Comparison of ENCODE assay signal across 9 mouse cellular contexts in the genomic region with DNA sequence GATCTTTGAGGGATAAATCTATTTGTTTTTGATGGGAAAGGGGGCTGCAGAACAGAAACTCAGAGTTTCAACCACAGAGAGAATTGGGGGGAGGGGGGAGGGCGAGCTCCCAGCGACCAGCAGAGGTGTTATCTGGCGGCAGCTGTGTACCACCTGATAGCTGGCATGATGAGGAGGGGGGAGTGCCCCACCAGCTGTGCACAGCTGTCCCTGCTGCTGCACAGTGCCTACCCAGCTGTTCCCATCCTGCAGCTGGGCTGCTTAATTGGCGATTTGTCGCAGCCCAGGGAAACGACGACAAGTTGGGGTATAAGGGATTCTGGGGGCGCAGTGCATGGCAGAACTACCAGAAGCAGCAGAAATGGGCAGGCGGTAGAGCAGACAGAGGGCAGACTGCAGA. TPM values are rescaled to one million over a fixed set of nuclear protein-coding genes. Genes with fewer than 3 reads are reported as not detected.
DNase-seq lines count a peak whose midpoint lies in the region; ATAC-seq and TF ChIP-seq lines count a peak whose summit lies in the region.
"Had no signal": no experiment of that assay in that cellular context is flagged by ENCODE, and none has a peak within 500 bp of the region (broad histone marks: within the 10 kb centered on the region; RNA-seq: fewer than 3 reads in every experiment).

No protein-coding gene starts in this region.

- H3K36me3 ChIP-seq in heart, postnatal 0 days (replicated peaks; ENCODE audit: control insufficient read depth, insufficient read depth, low read length): peaks cover 29% of the 10 kb centered on the region
- no peaks in the 10 kb centered on the region for H3K36me3 ChIP-seq in hindbrain, embryonic 15.5 days
- H3K36me3 ChIP-seq in midbrain, embryonic 13.5 days: peaks cover 15% of the 10 kb centered on the region

- ATAC-seq in heart, postnatal 0 days (ENCODE audit: insufficient read depth, low read depth): no peak
- no peak for ATAC-seq in hindbrain, embryonic 15.5 days (ENCODE audit: low FRiP score, low read depth)
- ATAC-seq in midbrain, embryonic 13.5 days: no peak

- H3K9ac ChIP-seq in heart, postnatal 0 days (replicated peaks; ENCODE audit: low read depth, low read length): no peak overlapping the region
- no peak overlapping the region for H3K9ac ChIP-seq in hindbrain, embryonic 15.5 days
- H3K9ac ChIP-seq in midbrain, embryonic 13.5 days (replicated peaks): peak overlapping the region; percentile 51

- no peaks in the 10 kb centered on the region for H3K9me3 ChIP-seq in heart, postnatal 0 days (replicated peaks; ENCODE audit: control insufficient read depth, low read length)
- no peaks in the 10 kb centered on the region for H3K9me3 ChIP-seq in hindbrain, embryonic 15.5 days
- H3K9me3 ChIP-seq in midbrain, embryonic 13.5 days: no peaks in the 10 kb centered on the region
- H3K9me3 ChIP-seq: lung, embryonic 15.5 days had no signal

- H3K4me1 ChIP-seq in heart, postnatal 0 days (ENCODE audit: control insufficient read depth, insufficient read depth): peaks cover 42% of the 10 kb centered on the region
- peaks cover 11% of the 10 kb centered on the region for H3K4me1 ChIP-seq in cortical plate, adult 2 months (ENCODE audit: control insufficient read depth, insufficient read depth, low read length)
- H3K4me1 ChIP-seq in hindbrain, embryonic 15.5 days (replicated peaks): peaks cover 55% of the 10 kb centered on the region
- H3K4me1 ChIP-seq in midbrain, embryonic 13.5 days (replicated peaks): peaks cover 66% of the 10 kb centered on the region

- TF ChIP-seq CTCF in heart, postnatal 0 days (IDR thresholded peaks at IDR 0.05; ENCODE audit: low read depth): no peak
- TF ChIP-seq CTCF in cortical plate, adult 2 months (IDR thresholded peaks at IDR 0.05; ENCODE audit: extremely low read depth, insufficient read depth, low read length): no peak

- H3K4me3 ChIP-seq in heart, postnatal 0 days (ENCODE audit: low read depth, low read length): no peak overlapping the region
- H3K4me3 ChIP-seq in cortical plate, adult 2 months (ENCODE audit: insufficient read depth, low read length): no peak overlapping the region
- H3K4me3 ChIP-seq in hindbrain, embryonic 15.5 days: no peak overlapping the region
- no peak overlapping the region for H3K4me3 ChIP-seq in midbrain, embryonic 13.5 days (replicated peaks)
- H3K4me3 ChIP-seq: lung, embryonic 15.5 days had no signal

- H3K4me2 ChIP-seq in heart, postnatal 0 days (ENCODE audit: low read depth, low read length): no peak overlapping the region
- H3K4me2 ChIP-seq in hindbrain, embryonic 15.5 days: no peak overlapping the region
- H3K4me2 ChIP-seq in midbrain, embryonic 13.5 days (replicated peaks): no peak overlapping the region

- no peak for DNase-seq in heart, postnatal 0 days (ENCODE audit: low spot score)
- DNase-seq in heart, postnatal 10 days: no peak
- DNase-seq in spleen, adult 12 weeks (ENCODE audit: low spot score): no peak
- DNase-seq in B cell, adult 2 months: no peak
- DNase-seq in cerebellum, adult 9-11 months: no peak

- no peaks in the 10 kb centered on the region for H3K27me3 ChIP-seq in heart, postnatal 0 days (ENCODE audit: control insufficient read depth, insufficient read depth, low read length)
- H3K27me3 ChIP-seq in hindbrain, embryonic 15.5 days: no peaks in the 10 kb centered on the region
- peaks cover 23% of the 10 kb centered on the region for H3K27me3 ChIP-seq in midbrain, embryonic 13.5 days
- H3K27me3 ChIP-seq: lung, embryonic 15.5 days had no signal

- TF ChIP-seq POLR2A in cortical plate, adult 2 months (IDR thresholded peaks at IDR 0.05; ENCODE audit: extremely low read depth, insufficient read depth, low read length): no peak

- intact Hi-C loops in heart, postnatal 10 days (cut with DNase I): no loop called here

- no peak for TF ChIP-seq EP300 in heart, postnatal 0 days (IDR thresholded peaks at IDR 0.05; ENCODE audit: low read depth)

- H3K27ac ChIP-seq in heart, postnatal 0 days (ENCODE audit: low read depth): 0 out of 2 replicates have a peak overlapping the region, but pooled peaks have one; percentile 62
- peak overlapping the region; percentile 62; the same call in 1 of the 2 replicates for H3K27ac ChIP-seq in cortical plate, adult 2 months (ENCODE audit: insufficient read depth, low read length)
- H3K27ac ChIP-seq in hindbrain, embryonic 15.5 days (replicated peaks): 0 out of 2 replicates have a peak overlapping the region, but pooled peaks have one; percentile 64
- H3K27ac ChIP-seq in midbrain, embryonic 13.5 days: peak overlapping the region; percentile 71; the same call in 1 of the 2 replicates

- 62% methylated on average over 9 of the region's 9 CpGs for WGBS in heart, postnatal 0 days
- 40% methylated on average over 9 of the region's 9 CpGs for WGBS in hindbrain, embryonic 15.5 days
- 52% methylated on average over 9 of the region's 9 CpGs for WGBS in midbrain, embryonic 13.5 days

RNA-seq across cellular contexts. Expression of a gene that starts 1.9 kb away (rescaled TPM):
- total RNA-seq in heart, postnatal 0 days (2014; rRNA removed; ENCODE audit: low replicate concordance): 1.0 TPM in 1 of 2 replicates, not detected in the other
- 3.0 and 3.1 TPM in 2 replicates for polyA plus RNA-seq in heart, postnatal 0 days (2015; fragmentation: Nextera tagmentation; extraction: Ambion mirVana)
- under 1 TPM; 0.50 to 0.89 TPM for total RNA-seq in heart, postnatal 10 days (2021)
- 0.30 and 0.42 TPM in 2 replicates for polyA plus RNA-seq in cortical plate, adult 2 months (2012; rRNA removed)
- polyA plus RNA-seq in hindbrain, embryonic 15.5 days (2015; fragmentation: Nextera tagmentation; extraction: Ambion mirVana): 1.2 and 1.7 TPM in 2 replicates
- polyA plus RNA-seq in midbrain, embryonic 13.5 days (2015; fragmentation: Nextera tagmentation; extraction: Ambion mirVana): 1.3 and 1.9 TPM in 2 replicates

RNA-seq across cellular contexts. Expression of a gene that starts 23.4 kb away (rescaled TPM):
- total RNA-seq in heart, postnatal 0 days (2014; rRNA removed; ENCODE audit: low replicate concordance): 4.4 and 4.8 TPM in 2 replicates
- 8.7 and 9.8 TPM in 2 replicates for polyA plus RNA-seq in heart, postnatal 0 days (2015; fragmentation: Nextera tagmentation; extraction: Ambion mirVana)
- total RNA-seq in heart, postnatal 10 days (2021): 1 to 10 TPM; 8.4 to 9.1 TPM
- polyA plus RNA-seq in cortical plate, adult 2 months (2012; rRNA removed): 3.3 and 3.4 TPM in 2 replicates
- 3.1 and 3.6 TPM in 2 replicates for polyA plus RNA-seq in hindbrain, embryonic 15.5 days (2015; fragmentation: Nextera tagmentation; extraction: Ambion mirVana)
- polyA plus RNA-seq in midbrain, embryonic 13.5 days (2015; fragmentation: Nextera tagmentation; extraction: Ambion mirVana): 2.1 and 2.4 TPM in 2 replicates

RNA-seq across cellular contexts. Expression of a gene that starts 37.0 kb away (rescaled TPM):
- 68.0 and 83.6 TPM in 2 replicates for total RNA-seq in heart, postnatal 0 days (2014; rRNA removed; ENCODE audit: low replicate concordance)
- 6.2 and 6.9 TPM in 2 replicates for polyA plus RNA-seq in heart, postnatal 0 days (2015; fragmentation: Nextera tagmentation; extraction: Ambion mirVana)
- total RNA-seq in heart, postnatal 10 days (2021): 10 to 100 TPM; 50.2 TPM
- polyA plus RNA-seq in cortical plate, adult 2 months (2012; rRNA removed): 86.5 and 86.7 TPM in 2 replicates
- polyA plus RNA-seq in hindbrain, embryonic 15.5 days (2015; fragmentation: Nextera tagmentation; extraction: Ambion mirVana): 13.6 and 16.1 TPM in 2 replicates
- 16.8 and 17.3 TPM in 2 replicates for polyA plus RNA-seq in midbrain, embryonic 13.5 days (2015; fragmentation: Nextera tagmentation; extraction: Ambion mirVana)

RNA-seq across cellular contexts. Expression of a gene that starts 38.6 kb away (rescaled TPM):
- total RNA-seq in heart, postnatal 0 days (2014; rRNA removed; ENCODE audit: low replicate concordance): 98.3 and 116 TPM in 2 replicates
- polyA plus RNA-seq in heart, postnatal 0 days (2015; fragmentation: Nextera tagmentation; extraction: Ambion mirVana): 28.4 and 29.5 TPM in 2 replicates
- total RNA-seq in heart, postnatal 10 days (2021): 10 to 100 TPM; 40.3 to 40.6 TPM
- 145 and 185 TPM in 2 replicates for polyA plus RNA-seq in cortical plate, adult 2 months (2012; rRNA removed)
- polyA plus RNA-seq in hindbrain, embryonic 15.5 days (2015; fragmentation: Nextera tagmentation; extraction: Ambion mirVana): 62.5 and 65.9 TPM in 2 replicates
- 50.1 and 55.7 TPM in 2 replicates for polyA plus RNA-seq in midbrain, embryonic 13.5 days (2015; fragmentation: Nextera tagmentation; extraction: Ambion mirVana)
